Mouse (Mus musculus): ENCODE data around the gene Rack1. TPM values are rescaled to one million over a fixed set of nuclear protein-coding genes. Genes with fewer than 3 reads are reported as not detected.
"Not testable (repeated sequence)": the region's sequence is repeated elsewhere in the genome, so short reads cannot be mapped to it uniquely, and the experiment has no call there.

Rack1 gene
- polyA plus RNA-seq, 1 experiment from 2014 or later = 428 TPM

DNA sequence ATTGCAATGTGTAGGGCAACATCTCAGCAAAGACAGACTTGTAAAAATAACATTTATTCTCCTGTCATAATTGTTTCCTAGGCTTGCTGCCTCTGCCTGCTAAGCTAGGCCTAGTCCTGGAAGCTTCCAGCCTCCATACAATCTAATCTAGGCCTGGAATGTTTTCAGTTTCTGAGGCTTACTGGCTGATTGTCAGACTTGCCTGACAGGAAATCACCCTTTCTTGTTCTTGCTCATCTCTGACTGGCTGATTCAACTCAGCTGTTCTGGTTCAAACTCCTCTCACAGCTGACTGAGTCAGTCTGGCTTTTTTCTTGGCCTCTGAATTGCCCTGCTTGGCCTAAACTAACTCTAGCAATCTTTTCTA is 20.2 kb downstream of the Rack1 start:
- Histone ChIP-seq H3K27me3 (replicated peaks) (peaks cover 11% of the 10 kb centered on the region), H3K36me3 (no peaks in the 10 kb centered on the region), H3K4me1 (replicated peaks) (peaks cover 21% of the 10 kb centered on the region), H3K27ac (ENCODE audit: poor library complexity, severe bottlenecking) (peak overlapping the region; percentile 70), H3K4me3 (no peak overlapping the region), H3K9ac (no peak overlapping the region), H3K9me3 (replicated peaks) (no peaks in the 10 kb centered on the region), H3K4me2 (no peak overlapping the region)
- no peak for ATAC-seq (ENCODE audit: insufficient number of reproducible peaks, low FRiP score)

DNA sequence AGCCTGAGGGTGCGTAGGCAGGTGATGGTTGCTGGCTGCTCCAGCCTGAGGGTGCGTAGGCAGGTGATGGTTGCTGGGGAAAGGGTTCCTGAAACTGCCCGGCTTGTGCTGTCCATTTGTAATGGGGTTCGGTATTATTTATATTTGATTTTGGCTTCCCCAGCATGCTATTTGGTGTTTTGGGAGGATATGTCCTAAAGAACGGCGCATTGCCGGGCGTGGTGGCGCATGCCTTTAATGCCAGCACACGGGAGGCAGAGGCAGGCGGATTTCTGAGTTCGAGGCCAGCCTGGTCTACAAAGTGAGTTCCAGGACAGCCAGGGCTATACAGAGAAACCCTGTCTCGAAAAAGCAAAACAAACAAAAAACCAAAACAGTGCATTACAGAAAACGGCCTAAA is 21.2 kb downstream of the Rack1 start:
- not testable (repeated sequence) for H3K9me3 ChIP-seq (replicated peaks); H3K36me3 ChIP-seq; ATAC-seq (ENCODE audit: insufficient number of reproducible peaks, low FRiP score); H3K4me3 ChIP-seq; H3K9ac ChIP-seq; H3K4me2 ChIP-seq; H3K27ac ChIP-seq (ENCODE audit: poor library complexity, severe bottlenecking)
- peaks cover 11% of the 10 kb centered on the region for H3K4me1 ChIP-seq (replicated peaks)
- H3K27me3 ChIP-seq (replicated peaks) = peaks cover 11% of the 10 kb centered on the region
- 82% methylated on average over 14 of the region's 14 CpGs for WGBS

DNA sequence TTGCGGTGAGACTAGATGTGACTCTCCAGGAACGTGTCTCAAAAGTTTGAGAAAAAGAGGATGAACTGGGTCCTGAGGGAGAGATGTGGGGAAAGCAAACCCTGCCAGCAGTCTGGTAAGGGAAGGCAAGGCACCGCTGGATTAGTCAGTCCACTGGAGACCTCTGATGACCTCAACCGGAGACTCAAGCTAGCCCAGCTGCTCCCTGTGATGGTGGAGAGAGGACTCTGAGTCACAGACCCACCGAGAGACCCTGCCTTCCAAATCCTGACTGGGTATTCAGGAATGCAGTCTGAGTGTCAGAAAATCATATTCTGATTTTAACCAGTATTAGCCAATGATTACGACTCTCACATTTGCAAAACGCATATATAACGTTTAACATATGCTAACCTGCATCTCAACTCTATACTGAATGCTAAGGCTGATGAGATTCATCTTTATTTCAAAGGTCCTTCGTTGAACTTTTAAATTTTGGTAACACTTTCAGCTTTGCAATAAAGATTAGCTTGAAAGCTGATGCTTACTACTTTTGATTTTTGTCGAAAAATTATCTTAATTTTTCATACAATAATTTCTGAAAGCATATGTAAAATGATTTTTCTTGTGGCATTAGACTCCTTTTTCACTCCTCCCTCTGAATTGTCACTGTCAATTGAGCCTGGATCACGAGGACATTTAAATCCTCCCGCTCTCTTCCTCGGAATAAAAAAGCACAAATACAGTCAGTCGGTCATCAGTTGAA is 22.8 kb downstream of the Rack1 start:
- Histone ChIP-seq H3K4me2 (peak overlapping the region; percentile 88), H3K27ac (ENCODE audit: poor library complexity, severe bottlenecking) (no peak overlapping the region), H3K4me1 (replicated peaks) (peaks cover 17% of the 10 kb centered on the region), H3K4me3 (peak overlapping the region; percentile 52), H3K27me3 (replicated peaks) (peaks cover 11% of the 10 kb centered on the region), H3K36me3 (no peaks in the 10 kb centered on the region), H3K9me3 (replicated peaks) (peaks cover 4% of the 10 kb centered on the region; the same call in 1 of the 2 replicates), H3K9ac (no peak overlapping the region)
- no peak for ATAC-seq (ENCODE audit: insufficient number of reproducible peaks, low FRiP score)
- WGBS = 29% methylated on average over 14 of the region's 14 CpGs

DNA sequence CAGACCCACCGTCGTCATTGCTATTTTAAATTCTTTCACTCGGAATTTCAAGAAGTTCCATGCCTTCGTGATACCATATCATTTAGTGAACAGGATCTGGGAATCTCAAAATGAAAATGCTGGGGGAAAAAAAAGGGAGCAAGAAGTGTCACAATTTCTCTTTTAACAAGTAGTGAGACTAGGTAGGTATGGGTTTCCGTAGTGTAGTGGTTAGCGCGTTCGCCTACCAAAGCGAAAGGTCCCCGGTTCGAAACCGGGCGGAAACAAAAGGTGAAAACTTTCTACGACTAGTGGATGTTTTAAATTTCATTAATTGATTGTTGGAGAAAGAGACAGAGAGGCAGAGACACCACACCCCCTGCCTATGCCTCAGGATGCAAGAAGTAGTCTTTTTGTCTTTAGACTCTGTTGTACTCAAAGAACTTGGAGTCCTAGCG is 23.4 kb downstream of the Rack1 start:
- peak overlapping the region; percentile 52 for H3K4me3 ChIP-seq
- peaks cover 17% of the 10 kb centered on the region for H3K4me1 ChIP-seq (replicated peaks)
- H3K27ac ChIP-seq (ENCODE audit: poor library complexity, severe bottlenecking) = no peak overlapping the region
- no peaks in the 10 kb centered on the region for H3K36me3 ChIP-seq
- H3K4me2 ChIP-seq = peak overlapping the region; percentile 88
- ATAC-seq (ENCODE audit: insufficient number of reproducible peaks, low FRiP score) = 0 out of 2 replicates have a peak, but pooled peaks have one; percentile 9
- H3K27me3 ChIP-seq (replicated peaks) = peaks cover 11% of the 10 kb centered on the region
- H3K9me3 ChIP-seq (replicated peaks) = peaks cover 4% of the 10 kb centered on the region; the same call in 1 of the 2 replicates
- peak overlapping the region; percentile 61 for H3K9ac ChIP-seq
- 1% methylated on average over 15 of the region's 15 CpGs for WGBS

DNA sequence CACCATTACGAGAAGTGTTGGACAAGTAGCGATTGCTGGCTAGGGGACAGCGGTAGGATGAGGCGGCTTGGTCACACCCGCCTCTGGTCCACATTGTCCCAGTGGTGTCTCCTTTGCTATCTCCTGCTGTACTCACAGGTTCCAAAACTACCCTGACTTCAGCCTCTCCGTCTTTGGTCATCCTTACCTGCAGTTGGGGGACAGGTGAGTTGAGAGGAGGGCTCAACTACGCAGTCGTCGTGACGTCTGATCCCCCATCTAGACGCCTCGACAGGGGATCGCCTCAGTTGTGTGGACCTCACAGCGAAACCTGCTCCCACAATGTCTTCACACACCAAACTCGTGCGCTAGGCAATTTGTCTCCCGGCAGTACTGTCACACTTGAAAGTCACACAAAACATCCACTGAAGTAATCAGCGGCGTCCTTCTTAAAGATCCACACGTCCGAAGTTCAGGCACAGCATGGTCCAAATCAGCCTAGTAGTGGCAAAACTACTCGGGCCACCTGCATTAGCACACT is 24.2 kb downstream of the Rack1 start:
- H3K36me3 ChIP-seq = no peaks in the 10 kb centered on the region
- peak overlapping the region; percentile 88 for H3K4me2 ChIP-seq
- peak overlapping the region; percentile 52 for H3K4me3 ChIP-seq
- no peak overlapping the region for H3K27ac ChIP-seq (ENCODE audit: poor library complexity, severe bottlenecking)
- peak overlapping the region; percentile 43 for H3K9ac ChIP-seq
- H3K9me3 ChIP-seq (replicated peaks) = peaks cover 4% of the 10 kb centered on the region; the same call in 1 of the 2 replicates
- peaks cover 11% of the 10 kb centered on the region for H3K27me3 ChIP-seq (replicated peaks)
- peaks cover 17% of the 10 kb centered on the region for H3K4me1 ChIP-seq (replicated peaks)
- no peak for ATAC-seq (ENCODE audit: insufficient number of reproducible peaks, low FRiP score)
- 6% methylated on average over 22 of the region's 22 CpGs for WGBS

DNA sequence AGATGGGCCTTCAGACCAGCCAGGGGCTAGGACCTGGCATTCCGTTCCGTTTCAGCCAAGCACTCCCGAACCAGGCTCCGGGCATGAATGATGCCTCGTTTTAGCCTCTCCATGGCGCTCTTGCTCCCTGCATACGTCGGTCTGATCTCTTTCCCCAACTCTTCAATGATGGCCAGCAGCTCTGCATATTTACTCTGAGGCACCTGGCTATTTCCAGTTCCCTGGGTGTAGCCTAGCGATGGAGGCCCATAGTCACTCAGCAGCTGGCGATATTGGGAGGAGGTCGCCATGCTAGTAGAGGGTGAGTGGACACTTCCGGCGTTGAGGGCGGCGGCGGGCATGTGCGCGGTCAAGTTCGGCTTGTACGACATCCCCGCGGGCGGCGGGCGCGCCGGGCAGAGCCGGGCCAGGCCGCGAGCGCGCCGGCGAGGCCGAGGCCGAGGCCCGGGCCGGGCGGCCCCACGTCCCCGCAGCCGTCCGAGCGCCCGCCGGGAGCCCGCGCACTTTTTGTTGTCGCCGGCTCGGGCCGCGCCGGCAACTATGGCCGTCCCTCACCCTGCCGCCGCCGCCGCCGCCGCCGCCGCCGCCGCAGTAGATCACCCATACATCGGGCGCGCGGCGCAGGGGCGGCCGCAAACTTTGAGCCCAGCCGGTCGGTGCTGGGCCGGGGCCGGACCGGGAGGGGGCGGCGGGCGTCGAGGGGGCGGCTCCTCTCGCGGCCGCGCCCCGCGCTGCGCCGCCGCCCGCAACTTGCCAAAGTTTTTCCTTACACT is 26.0 kb downstream of the Rack1 start, which contains the start of the genes Trim7 and Gm12184:
TSS of gene Trim7 (plus strand) at position 162 of the 773 bp plus-strand sequence.
TSS of gene Gm12184 (minus strand) at position 677 of the 773 bp plus-strand sequence.
- WGBS = 3% methylated on average over 49 of the region's 92 CpGs
- H3K27ac ChIP-seq (ENCODE audit: poor library complexity, severe bottlenecking) = peak within 1 kb of the TSS; percentile 57

DNA sequence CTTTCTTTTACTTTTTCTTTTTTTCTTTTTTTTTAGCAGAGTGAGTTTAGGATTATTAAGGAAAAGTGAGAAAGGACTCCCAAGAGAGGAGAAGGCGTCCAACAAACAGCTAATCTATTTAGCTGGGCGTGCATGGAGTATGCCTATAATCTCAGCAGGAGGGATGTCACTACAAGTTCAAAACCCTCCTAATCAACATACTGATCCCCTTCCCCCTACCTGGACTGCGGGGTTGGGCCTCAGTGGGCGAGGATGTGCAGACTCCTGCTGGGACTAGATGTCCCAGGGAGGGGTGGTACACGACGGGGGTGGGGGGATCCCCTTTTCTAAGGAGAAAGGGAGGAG is 26.6 kb downstream of the Rack1 start:
- Histone ChIP-seq H3K9ac (peak overlapping the region; percentile 63), H3K4me3 (peak overlapping the region; percentile 51), H3K27me3 (replicated peaks) (peaks cover 11% of the 10 kb centered on the region), H3K4me1 (replicated peaks) (peaks cover 23% of the 10 kb centered on the region), H3K4me2 (peak overlapping the region; percentile 74), H3K36me3 (no peaks in the 10 kb centered on the region), H3K27ac (ENCODE audit: poor library complexity, severe bottlenecking) (no peak overlapping the region), H3K9me3 (replicated peaks) (peaks cover 4% of the 10 kb centered on the region; the same call in 1 of the 2 replicates)
- ATAC-seq (ENCODE audit: insufficient number of reproducible peaks, low FRiP score) = no peak
- 2% methylated on average over 6 of the region's 6 CpGs for WGBS

More for the DNA sequence above, 26.0 kb downstream of the Rack1 start, which contains the start of the genes Trim7 and Gm12184:
- peak within 1 kb of the TSS; percentile 63 for H3K9ac ChIP-seq
- H3K4me3 ChIP-seq = peak within 1 kb of the TSS; percentile 52
- H3K4me1 ChIP-seq (replicated peaks) = peaks cover 23% of the 10 kb centered on the region
- ATAC-seq (ENCODE audit: insufficient number of reproducible peaks, low FRiP score) = peak; percentile 87
- not testable (repeated sequence) for H3K36me3 ChIP-seq; H3K9me3 ChIP-seq (replicated peaks)
- peaks cover 11% of the 10 kb centered on the region for H3K27me3 ChIP-seq (replicated peaks)
- peak within 1 kb of the TSS; percentile 74 for H3K4me2 ChIP-seq

DNA sequence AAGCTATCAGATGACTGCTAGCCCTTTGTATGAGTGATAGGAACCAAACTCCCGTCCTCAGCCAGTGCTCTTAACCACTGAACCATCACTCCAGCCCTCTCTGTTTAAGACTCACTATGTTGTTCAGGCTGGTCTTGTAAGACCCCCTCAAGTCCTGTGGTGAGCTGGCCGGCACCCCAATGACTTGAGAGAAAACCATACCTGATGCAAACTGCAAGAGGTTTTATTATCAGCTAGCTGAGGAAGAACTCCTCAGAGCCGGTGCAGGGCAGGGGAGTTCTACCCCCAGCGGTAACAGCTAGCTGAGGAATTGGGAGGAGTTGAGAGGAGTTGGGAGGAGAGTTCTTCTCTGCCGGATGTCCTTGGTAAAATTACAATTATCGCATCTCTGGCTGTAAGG is 27.8 kb downstream of the Rack1 start:
- no peak overlapping the region for H3K27ac ChIP-seq (ENCODE audit: poor library complexity, severe bottlenecking)
- 62% methylated on average over 6 of the region's 6 CpGs for WGBS
- peaks cover 4% of the 10 kb centered on the region; the same call in 1 of the 2 replicates for H3K9me3 ChIP-seq (replicated peaks)
- peaks cover 23% of the 10 kb centered on the region for H3K4me1 ChIP-seq (replicated peaks)
- no peak for ATAC-seq (ENCODE audit: insufficient number of reproducible peaks, low FRiP score)
- H3K9ac ChIP-seq = no peak overlapping the region
- peaks cover 11% of the 10 kb centered on the region for H3K27me3 ChIP-seq (replicated peaks)
- no peak overlapping the region for H3K4me2 ChIP-seq
- no peaks in the 10 kb centered on the region for H3K36me3 ChIP-seq
- H3K4me3 ChIP-seq = no peak overlapping the region

DNA sequence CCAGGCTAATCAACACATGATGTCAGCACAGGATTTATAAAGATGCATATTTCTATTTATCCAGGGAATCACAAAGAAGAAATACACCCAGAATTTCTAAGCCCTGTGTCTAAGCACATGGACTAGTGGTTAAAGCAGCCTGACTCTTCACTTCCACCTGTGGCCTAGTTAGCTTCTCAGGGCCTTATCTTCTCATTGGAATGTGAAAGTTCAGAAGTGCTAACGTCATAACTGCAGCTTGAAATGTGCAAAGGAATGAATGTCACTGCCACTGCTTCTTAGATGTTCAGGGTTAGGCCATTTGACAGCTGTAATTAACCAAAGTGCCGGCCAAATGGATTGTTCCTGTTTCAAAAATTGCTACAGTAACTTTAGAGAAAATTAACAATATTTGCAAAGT is 30.1 kb downstream of the Rack1 start:
- H3K4me2 ChIP-seq = no peak overlapping the region
- WGBS = 27% methylated on average over 2 of the region's 2 CpGs

DNA sequence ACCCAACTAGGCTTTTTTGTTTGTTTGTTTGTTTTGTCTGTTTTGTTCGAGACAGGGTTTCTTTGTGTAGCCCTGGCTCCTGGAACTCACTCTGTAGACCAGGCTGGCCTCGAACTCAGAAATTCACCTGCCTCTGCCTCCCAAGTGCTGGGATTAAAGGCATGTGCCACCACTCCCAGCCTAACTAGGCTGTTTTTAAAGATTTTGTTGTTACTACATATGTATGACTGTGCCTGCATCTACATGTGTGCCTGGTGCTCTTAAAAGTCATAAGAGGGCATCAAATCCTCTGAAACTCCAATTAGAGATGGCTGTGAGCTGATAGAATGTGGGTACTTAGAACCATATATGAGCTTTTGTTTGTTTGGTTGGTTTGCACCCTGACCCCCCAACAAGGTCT is 31.1 kb downstream of the Rack1 start:
- WGBS = 70% methylated on average over 2 of the region's 2 CpGs
- Histone ChIP-seq H3K9me3 (replicated peaks) (peaks cover 4% of the 10 kb centered on the region; the same call in 1 of the 2 replicates), H3K9ac (no peak overlapping the region), H3K36me3 (no peaks in the 10 kb centered on the region), H3K4me1 (replicated peaks) (peaks cover 12% of the 10 kb centered on the region), H3K27me3 (replicated peaks) (0 out of 2 replicates have a peak, but pooled peaks cover 7% of the 10 kb centered on the region), H3K4me3 (no peak overlapping the region), H3K4me2 (no peak overlapping the region), H3K27ac (ENCODE audit: poor library complexity, severe bottlenecking) (no peak overlapping the region)
- no peak for ATAC-seq (ENCODE audit: insufficient number of reproducible peaks, low FRiP score)

More for the DNA sequence above, 30.1 kb downstream of the Rack1 start:
- no peak for ATAC-seq (ENCODE audit: insufficient number of reproducible peaks, low FRiP score)
- no peak overlapping the region for H3K9ac ChIP-seq
- 0 out of 2 replicates have a peak, but pooled peaks cover 2% of the 10 kb centered on the region for H3K27me3 ChIP-seq (replicated peaks)
- H3K9me3 ChIP-seq (replicated peaks) = peaks cover 4% of the 10 kb centered on the region; the same call in 1 of the 2 replicates
- H3K4me3 ChIP-seq = no peak overlapping the region
- peaks cover 12% of the 10 kb centered on the region for H3K4me1 ChIP-seq (replicated peaks)
- no peaks in the 10 kb centered on the region for H3K36me3 ChIP-seq
- no peak overlapping the region for H3K27ac ChIP-seq (ENCODE audit: poor library complexity, severe bottlenecking)

Measured in heart, embryonic 12.5 days (tissue).